Mouse (Mus musculus): ENCODE measurements around the gene Ccdc62.

DNA sequence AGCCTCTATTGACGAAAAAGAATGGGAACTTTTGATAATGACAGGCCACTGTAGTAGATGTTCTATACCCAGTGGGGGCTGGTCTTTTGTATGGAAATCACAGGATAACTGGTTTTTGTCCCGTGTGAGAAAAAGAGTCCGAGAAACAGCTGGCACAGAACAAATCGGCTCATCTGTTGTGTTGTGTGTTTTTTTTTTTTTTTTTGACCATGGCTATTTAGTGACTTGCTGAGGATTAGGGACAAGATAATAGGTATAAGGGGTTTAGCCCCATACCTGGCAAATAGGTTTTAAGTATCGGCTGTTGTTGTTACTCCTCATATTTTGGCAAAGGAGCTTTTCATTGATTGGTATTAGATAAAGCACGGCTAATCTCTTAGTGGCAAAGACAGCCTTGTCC is 42.0 kb downstream of the Ccdc62 start:
- TF ChIP-seq ZNF384 (IDR thresholded peaks at IDR 0.05; ENCODE audit: low read depth, low read length): peak; percentile 40
- no peak for TF ChIP-seq POLR2A (IDR thresholded peaks at IDR 0.05; ENCODE audit: control insufficient read depth in 1 of 2, insufficient read depth in 1 of 2, low read depth in 1 of 2, low read length in 2 of 2, poor library complexity in 1 of 2)
- TF ChIP-seq CTCF (IDR thresholded peaks at IDR 0.05 in 2 of 3, conservative IDR thresholded peaks at IDR 0.05 in 1 of 3; ENCODE audit: control insufficient read depth in 1 of 3, insufficient read depth in 1 of 3, low read depth in 2 of 3, low read length in 3 of 3, poor library complexity in 1 of 3, severe bottlenecking in 1 of 3): no peak
- TF ChIP-seq TAL1 (IDR thresholded peaks at IDR 0.05; ENCODE audit: low read length): no peak
- no peak for TF ChIP-seq ELF1 (IDR thresholded peaks at IDR 0.05; ENCODE audit: low read depth, low read length)
- no peak for TF ChIP-seq UBTF (IDR thresholded peaks at IDR 0.05; ENCODE audit: borderline replicate concordance, insufficient read depth, low read depth, low read length)
- no peak for TF ChIP-seq CHD2 (IDR thresholded peaks at IDR 0.05; ENCODE audit: low read length)
- no peak for TF ChIP-seq E2F4 (IDR thresholded peaks at IDR 0.05; ENCODE audit: borderline replicate concordance, low read depth, low read length)
- no peak for TF ChIP-seq NRF1 (IDR thresholded peaks at IDR 0.05; ENCODE audit: insufficient read depth, low read depth, low read length, poor library complexity, severe bottlenecking)
- no peak for TF ChIP-seq POLR2AphosphoS5 (IDR thresholded peaks at IDR 0.05; ENCODE audit: borderline replicate concordance, low read depth, low read length)

All from MEL (cell line).